Mouse (Mus musculus): ENCODE data around the gene A530084C06Rik.

The A530084C06Rik gene

GRCm38 (mm10) chr13:31547204-31547603, 11.9 kb downstream of the A530084C06Rik start:
- in situ Hi-C loops (cut with MboI, MseI): no loop called here

DNA sequence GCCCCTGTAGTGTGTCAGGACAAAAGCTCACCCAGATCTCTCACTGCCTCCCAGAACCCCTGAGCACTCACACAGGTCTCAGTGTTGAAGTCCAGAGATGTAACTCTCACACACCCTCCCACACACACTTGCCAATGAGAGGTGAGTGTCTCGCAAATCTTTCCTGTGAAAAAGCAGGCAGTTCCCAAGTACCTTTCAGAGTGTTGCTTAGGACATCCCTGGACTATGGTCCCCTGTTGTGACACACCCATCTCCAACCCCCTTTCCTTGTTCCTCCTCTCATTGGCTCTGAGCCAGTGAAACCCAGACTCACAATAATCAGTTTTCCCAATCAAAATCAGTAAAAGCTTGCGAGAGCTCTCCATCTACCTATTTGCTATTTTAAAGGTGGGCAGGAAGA, 12.3 kb downstream of the A530084C06Rik start:
- in situ Hi-C loops (cut with MboI, MseI): no loop called here

DNA sequence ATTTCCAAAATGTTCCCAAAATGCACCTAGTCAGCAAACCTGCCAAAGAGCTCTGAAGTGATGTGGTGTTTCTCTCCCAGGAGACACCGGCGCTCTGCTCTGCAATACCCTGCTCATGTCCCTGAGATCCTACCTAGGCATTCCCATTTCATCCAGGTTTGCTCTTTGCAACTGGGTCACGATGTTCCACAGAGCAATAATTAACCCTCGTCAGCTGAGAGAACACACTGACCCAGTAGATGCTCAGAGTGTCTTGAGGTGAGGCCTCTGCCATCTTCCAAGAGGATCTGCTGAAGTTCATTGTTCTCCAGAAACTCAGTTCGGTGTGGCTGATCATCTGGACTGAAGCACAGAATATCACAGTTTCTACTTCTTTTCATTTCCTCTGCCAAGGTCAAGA, 16.1 kb downstream of the A530084C06Rik start:
- in situ Hi-C loops (cut with MboI, MseI): no loop called here

- in situ Hi-C loops (cut with MboI, MseI): no loop called here
These were observed 24.4 kb downstream of the A530084C06Rik start for GRCm38 (mm10) chr13:31534726-31535125.

DNA sequence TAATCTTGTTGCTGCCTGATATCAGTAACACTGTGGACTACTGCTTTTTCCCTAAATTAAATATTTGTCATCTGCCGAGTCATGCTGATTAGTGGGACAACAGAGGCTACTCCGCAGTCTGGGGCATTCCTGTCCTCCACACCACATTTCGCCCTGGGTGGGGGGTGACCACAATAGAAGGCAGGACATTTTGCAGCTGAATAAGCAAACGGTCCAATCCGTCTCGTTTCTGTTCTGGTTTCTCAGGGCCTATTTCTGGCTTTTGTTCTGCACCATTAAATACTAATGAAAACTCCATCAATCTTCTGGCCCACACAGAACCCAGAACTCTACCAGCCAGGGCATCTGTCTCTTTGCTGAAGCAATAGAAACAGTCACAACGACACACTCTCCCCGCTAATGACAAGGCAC, 27.5 kb downstream of the A530084C06Rik start:
- in situ Hi-C loops (cut with MboI, MseI): no loop called here

DNA sequence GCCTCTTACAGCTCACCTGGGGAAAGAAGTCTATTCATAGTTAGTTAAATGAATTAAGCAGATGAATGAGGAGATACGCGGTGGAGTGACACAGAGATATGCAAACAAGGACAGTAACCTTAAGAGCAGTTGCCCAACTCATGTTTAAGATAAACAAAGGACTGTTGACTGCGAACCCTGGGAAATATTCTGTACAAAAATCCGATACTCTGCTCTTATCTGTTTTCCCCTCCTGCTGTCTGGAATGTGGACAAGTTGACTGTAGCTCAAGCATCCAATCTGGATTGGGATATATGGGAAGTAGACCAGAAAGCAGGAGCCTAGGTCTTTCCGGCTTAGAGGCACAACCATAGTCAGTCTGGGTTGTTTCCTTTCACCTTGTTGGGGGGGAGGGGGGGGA, 27.9 kb downstream of the A530084C06Rik start:
- in situ Hi-C loops (cut with MboI, MseI): no loop called here

DNA sequence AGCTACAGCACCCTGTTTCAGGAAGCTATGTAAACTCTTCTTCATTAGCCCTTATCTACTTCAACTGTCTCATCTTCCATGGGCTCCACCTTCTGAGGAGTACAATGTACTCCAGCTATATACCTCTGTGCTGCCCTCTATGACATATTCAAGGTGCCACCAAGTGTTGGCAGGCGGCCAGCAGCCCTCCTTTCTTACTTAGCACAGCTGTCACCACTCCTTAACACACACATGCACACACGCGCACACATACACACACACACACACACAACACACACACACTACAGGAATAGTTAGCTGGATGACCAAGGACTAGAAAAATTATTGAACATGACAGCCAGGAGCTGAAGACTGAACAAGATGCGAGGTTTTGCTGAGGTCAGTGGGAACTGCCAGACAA, 34.2 kb downstream of the A530084C06Rik start:
- in situ Hi-C loops (cut with MboI, MseI): no loop called here

GRCm38 (mm10) chr13:31518971-31519370, 40.2 kb downstream of the A530084C06Rik start:
- in situ Hi-C loops (cut with MboI, MseI): no loop called here

- in situ Hi-C loops (cut with MboI, MseI): no loop called here
These were observed 40.7 kb downstream of the A530084C06Rik start for GRCm38 (mm10) chr13:31518411-31518886.

GRCm38 (mm10) chr13:31515261-31515660, 43.9 kb downstream of the A530084C06Rik start:
- in situ Hi-C loops (cut with MboI, MseI): no loop called here

DNA sequence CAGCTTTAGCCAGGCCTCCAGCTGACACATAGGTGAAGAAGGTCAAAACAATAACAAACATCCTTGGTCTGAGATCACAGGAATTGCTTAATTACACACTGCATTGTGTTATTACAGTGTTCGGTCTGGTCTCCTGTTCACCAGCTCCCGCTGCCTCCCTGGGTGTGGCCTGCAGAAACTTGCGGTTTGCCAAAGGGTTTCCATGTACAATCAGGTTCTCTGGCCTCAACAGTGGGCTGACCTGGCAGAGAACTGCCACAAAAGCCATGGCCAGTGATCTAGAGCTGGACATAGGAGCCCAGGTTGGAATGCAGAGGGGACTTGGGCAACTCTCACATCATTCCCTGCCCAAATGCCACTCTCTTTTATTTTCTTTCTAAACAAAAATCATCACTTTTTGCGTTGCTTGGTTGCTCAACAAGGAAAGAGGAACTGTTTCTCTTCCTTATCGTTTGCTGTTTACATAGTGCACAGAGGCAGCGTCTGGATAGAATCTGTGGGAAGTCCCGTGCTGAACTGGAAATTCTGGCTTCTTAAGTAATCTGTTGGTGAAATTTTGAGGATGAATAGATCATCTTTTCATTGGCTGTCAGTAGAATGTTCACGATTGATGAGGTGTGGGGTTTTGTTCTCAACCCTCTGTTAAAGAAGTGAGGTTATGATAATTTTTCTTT, 52.5 kb downstream of the A530084C06Rik start:
- in situ Hi-C loops (cut with MboI, MseI): no loop called here

Measured in T-helper 17 cell (primary cell).